Mouse (Mus musculus) monocyte, adult 2 months (primary cell): ENCODE data around the gene Stpg2.
"Not testable (repeated sequence)": the region's sequence is repeated elsewhere in the genome, so short reads cannot be mapped to it uniquely, and the experiment has no call there.

Source experiments
- DNase-seq, 2 experiments: peaks; one replicate each; pipeline ENCODE4 v3.0.0; 2022; ENCODE audit warnings: low spot score in 2 of 2, low read depth in 1 of 2

Stpg2 gene

DNA sequence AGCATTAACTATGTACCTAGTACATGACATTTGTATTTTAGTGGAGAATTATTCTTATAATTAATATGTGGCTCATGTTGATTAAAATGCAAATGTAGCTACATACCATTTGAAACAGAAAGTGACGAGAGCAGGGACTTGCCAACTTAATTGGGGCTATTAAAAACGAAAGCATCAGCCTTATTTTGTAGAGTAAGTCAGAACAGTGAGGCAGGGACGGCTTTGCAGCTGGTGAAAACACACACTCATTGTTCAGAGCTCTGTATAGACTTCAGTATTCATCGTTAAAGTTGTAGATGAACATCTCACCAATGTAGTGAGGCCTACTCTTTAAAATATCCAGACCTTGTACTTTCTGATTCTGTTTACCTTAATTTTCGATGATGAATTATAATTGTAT, 213.6 kb downstream of the Stpg2 start:
- no peak for DNase-seq

DNA sequence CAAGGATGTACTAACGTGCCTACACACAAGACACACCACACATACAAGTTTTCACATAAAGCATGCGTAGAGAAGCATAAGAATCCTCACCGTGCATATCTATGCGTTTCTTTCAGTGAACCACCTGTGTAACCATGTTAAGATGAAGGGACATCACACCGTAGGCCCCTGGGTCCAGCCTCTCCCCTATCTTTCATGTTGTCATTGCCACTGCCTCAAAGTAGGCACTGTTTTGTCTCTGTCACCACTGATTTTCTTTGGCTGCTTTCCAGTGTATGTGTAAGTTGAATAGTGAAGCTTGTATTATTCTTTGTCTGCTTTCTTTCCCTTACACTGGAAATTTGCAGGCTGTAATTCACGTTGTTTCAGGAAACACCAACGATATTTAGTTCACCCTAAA, 236.7 kb downstream of the Stpg2 start:
- DNase-seq, result no peak

DNA sequence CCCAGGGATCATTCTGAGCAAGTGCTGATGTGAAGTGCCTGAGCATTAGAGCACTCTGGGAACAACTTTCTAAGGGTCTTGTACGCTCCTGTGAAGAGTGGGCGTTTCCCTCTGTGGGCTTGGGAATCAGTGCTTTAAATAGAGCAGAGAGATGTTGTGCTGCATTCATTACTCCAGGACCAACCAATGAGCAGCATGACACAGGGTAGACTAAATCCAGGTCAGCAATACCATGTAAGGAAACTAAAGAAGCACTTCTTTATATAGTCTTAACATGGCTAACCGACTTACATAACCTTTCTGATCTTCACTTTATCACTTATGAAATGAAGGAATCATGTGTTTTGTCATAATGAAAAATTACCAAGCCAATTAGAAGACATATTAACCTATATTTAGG, 290.4 kb downstream of the Stpg2 start:
- no peak for DNase-seq

DNA sequence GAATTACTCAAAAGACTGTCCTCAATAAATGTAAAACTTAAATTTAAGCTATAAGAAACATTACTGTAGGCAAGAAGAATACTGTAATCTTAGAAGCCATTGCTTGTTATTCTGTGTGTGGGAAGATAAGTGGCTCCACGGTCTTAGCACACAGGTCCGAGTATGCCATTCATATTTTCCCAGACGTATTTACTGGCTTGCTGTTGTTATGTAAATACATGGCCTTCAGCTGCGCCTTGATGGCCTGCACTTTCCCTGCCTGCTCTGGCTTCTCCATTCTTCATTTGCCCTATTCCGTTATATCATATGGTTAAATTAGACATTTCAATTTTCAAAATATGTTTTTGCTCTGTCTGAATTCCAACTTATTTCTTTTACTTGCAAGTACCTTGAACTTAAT, 296.7 kb downstream of the Stpg2 start:
- no peak for DNase-seq

DNA sequence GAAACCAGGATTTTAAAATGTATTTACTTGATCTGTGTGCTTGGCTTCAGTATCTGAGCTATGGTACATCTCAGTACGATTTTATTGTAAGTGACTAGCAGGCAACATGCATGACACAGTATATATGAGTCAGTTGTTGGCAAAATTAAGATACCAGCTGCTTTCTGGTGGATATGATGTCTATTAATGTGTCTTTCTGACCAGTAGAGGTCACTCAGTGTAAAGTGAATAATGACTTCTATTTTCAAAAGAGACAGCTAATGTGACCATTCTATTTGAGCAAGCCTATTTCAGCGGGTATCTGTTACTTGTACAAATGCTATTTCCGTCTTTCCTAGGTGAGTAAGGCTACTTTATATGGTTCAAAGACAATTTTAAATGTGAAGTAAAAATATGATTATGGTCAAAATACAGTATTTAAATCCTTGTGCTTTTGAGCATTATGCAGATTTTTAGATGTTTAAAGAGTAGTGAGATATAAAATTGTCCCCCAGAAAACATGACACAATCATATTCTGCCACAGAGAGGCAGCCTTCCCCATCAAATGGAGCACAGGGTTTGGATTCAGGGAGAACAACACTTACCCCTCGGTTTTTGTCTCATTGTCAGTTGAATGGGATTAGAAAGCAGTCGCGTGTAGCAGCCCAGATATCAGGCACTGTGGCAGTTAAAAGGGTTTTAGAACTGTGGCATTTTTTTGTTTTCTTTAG, 303.9 kb downstream of the Stpg2 start:
- DNase-seq, result no peak

DNA sequence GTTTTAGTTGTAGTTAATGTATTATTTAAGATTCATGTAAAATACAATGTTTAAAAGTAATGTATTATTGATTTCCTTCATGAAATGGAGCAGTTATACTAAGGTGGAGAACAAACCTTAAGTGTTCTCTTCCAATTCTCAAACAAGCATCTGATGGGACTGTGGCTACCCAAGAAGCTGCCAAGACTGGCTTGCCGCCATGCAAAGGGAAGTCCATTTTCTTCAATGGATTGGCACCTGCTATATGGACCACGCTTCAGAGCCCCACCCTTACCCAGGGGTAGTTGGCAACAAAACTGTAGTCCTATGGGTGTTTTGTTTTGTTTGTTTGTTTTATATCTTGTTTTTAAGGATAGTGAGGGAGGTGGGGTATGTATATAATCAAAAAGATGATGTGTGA, 373.0 kb downstream of the Stpg2 start:
- DNase-seq, result no peak

DNA sequence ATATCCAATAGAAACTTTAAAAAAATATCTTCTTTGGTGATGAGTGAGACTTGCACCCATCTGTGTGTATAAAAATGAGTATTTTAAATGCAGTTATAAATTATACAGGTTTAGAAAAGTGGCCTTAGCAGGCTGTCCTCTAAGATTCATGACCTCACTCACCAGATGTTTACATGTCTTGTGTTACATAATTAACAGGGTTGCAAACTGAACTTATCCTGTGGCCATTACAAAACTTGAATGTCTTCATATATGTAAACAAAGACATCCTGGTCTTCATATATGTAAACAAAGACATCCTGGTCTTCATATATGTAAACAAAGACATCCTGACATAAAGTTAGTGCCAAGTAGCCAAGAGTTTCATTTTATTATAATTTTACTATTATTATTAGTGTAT, 375.8 kb downstream of the Stpg2 start:
- DNase-seq, result no peak

DNA sequence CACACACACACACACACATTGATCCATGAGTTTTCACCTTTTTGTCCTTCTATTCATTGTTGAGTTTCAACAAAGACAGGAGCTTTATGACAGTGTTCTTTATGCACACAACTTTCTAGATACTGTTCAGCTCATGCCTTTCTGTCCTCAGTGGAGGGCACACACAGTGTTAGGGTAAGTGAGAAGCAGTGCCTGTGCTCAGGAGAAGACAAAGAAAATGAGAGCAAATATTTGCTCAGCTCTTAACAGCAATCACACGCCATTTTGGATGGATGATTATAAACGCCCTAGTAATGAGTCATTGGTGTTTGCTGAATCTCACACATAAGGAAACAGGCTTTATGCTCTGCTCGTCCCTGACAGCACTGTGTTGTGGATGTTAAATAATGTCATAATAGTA, 394.0 kb downstream of the Stpg2 start:
- no peak for DNase-seq

DNA sequence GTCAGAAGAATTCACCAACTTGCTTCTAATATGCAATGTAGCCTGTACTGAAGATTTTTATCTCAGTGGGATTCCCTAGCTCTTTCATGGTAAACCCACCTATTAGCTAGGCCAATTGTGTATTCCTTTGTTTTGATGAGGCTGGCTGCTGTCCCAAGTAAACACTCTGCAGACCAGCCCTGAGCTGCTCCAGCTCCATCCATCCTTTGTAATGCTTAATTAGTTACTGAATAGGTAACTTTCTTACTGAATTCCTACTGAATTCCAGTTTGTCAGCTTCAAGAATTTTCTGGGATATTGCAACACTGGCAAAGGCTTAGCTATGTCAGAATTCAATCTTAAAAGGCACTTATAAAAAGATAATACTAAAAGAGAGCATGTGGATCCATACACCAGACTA, 402.8 kb downstream of the Stpg2 start:
- not testable (repeated sequence) for DNase-seq

DNA sequence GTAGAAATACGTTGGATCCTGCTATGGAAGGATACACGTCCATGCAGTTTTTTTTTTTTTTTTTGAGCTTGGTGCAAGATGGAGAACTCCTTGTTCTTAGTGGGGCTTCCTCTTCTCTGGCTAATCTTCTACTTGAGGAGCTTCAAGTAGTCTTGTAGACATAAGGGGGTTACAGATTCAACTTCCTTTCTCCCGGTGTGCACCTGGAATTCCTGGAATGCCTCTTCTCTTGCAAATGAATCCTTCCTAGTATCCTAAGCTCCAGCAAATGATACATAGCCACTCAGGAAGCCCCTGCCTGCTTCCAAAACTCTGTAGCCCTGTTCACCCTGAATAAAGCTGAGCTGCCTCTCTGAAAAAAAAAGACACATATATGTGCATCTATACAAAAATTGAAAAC, 409.1 kb downstream of the Stpg2 start:
- no peak for DNase-seq

DNA sequence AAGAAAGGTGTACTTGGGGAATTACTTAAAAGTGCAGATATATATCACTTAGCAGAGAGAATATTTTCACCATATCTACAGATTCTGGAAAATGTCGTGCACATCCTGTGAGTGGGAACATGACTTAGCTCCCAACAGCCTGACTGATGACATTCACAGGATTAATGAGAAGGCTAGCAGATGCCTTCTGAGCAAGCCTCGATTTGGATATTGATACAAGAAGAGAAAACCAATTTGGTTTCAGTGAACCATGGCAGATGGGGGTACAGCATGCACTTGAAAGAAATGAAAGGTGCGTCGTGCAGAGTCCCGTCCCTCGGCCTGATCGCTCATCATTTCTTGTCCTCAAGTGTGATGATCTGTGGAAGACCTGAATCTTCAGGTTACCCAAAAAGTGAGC, 410.3 kb downstream of the Stpg2 start:
- no peak for DNase-seq

DNA sequence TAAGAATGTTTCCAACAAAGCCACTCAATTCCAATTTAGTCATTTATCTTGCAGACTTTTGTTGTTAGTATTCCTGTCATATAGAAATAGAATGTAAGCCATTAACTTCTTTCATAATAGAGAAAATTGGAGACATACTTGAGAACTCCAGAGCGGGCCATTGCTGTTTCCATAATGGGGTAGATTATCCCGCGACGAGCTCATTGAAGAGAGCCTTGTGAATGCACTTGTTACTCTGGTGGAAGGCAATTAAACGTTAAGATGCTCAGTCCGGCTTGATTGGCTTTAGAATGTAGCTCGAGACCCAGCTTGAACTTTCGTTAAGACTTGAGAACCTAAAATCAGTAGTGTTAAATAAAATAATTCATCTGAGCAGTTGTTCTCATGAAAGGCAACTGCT, 432.4 kb downstream of the Stpg2 start:
- DNase-seq, result no peak

DNA sequence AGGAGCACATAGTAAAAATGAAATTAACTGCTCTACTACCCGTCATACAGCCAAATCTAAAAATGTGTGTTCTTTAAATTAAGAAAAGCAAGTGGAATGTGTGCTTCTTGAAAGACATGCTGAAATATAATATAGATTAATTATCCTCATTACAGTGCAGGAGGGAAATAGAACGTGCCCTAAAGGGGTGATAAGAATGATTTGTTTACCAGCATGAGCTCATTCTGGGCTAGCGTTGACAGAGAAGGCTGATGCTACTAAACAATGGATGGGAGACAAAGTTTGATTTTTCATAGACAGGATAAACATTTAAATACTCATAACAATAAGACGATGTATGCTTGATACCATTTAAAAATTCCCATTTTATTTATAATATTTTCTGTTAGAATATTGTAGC, 446.0 kb downstream of the Stpg2 start:
- DNase-seq, result no peak

DNA sequence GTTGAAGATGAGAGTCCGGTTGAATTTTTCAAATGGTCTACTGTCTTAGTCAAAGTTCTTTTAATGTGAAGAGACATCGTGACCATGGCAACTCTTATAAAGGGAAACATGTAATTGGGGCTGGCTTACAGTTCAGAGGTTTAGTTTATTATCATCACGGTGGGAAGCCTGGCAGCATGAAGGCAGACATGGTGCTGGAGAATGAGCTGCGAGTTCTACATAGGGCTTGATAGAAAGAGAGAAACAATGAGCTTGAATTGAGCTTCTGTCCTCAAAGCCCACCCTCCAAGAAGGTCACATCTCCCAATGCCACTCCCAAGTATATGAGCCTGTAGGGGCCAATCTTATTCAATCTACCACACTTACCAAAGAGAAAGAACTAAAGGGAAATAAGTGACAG, 453.9 kb downstream of the Stpg2 start:
- no peak for DNase-seq

DNA sequence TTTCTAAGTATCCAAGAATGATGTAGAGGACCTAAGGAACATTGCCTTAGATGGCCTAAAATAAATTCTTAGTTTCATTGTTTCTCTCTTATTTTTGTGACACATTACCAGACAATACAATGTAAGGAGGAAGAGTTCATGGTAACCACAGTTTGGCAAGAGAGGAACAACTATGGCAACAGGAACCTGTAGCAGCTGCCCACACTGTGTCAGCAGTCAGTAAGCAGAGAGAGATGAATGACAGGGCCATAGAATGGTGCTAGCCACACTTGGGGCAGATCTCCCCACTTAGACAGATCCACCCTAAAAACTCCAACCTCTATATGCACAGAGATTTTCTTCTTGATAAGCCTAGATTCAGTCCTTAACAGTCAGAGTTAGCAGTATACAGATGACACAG, 456.7 kb downstream of the Stpg2 start:
- no peak for DNase-seq

DNA sequence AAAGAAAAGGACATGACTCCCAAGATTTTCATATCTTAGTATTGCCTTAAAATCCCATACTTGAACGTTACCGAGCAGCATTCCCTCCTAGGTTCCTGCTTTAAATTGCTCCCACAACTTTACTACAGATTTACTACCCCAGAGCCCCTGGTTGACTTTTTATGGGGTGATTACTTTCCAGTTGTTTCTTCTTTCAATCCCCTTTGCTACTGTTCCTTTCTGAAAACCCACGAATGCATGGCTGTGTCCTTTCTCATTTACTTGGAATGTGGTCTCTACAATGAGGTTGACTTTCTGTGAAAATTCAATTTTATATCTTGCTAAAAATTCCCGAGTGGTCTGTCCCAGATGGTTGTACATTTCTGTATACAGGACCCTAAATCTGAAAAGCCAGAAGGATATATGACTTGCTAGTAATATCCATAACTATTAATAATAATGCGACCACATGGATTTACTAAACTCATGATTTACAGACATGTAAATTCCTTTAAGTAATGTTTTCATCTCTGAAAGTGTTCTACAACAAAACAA, 458.3 kb downstream of the Stpg2 start:
- no peak for DNase-seq

DNA sequence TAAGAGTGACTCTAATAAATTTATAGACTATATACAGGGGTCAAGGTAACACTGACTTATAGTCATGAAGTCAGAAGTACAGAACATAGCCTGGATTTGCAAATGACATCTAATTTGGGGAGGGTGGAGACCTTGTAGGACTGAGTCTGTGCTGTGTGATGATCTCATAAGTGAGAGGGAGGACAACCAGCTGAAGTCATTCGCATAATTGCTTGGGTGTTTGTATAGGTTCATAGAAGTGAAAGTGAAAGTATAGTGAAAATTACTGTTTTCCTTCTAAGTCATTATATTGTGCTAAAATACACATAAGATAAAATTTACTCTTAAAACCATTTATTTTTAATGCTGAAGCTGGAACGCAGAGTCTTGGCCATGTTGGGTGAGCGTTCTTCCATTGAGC, 459.6 kb downstream of the Stpg2 start:
- no peak for DNase-seq

DNA sequence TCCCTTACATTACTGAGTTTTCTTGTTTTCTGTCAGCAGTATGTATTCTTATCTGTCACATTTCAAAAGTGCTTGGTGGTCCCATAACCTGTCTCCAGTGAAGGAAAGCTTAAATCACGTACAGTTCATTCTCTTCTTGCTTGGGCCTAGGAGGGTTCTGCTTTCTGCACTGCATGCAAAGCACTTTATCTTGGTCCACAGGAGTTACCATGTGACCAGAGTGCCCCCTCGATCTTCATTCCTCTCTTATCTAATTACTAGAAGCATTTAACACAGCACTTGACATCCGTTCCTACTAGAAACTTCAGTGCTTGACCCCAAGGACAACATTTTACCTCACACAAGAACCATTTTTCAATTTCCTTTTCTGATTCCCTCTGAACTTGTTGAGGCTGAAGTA, 470.7 kb downstream of the Stpg2 start:
- no peak for DNase-seq

DNA sequence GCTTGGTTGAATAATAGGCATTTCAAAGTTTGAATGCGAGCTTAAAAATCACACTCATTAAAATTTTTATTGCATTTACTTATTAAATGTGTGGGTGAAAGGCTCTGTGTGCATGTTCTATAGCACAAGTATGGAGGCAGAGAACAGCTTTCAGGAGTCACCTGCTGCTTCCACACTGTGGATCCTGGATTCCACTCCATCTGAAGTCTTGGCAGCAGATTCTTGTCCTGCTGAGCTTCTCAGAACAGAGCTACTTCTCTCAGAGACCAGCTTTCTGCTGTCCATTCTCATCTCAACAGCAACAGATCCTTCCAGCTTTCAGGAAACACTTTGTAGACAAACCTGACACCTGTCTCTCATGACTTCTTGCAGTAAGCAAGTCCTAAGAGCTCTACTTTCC, 471.2 kb downstream of the Stpg2 start:
- DNase-seq, result no peak

DNA sequence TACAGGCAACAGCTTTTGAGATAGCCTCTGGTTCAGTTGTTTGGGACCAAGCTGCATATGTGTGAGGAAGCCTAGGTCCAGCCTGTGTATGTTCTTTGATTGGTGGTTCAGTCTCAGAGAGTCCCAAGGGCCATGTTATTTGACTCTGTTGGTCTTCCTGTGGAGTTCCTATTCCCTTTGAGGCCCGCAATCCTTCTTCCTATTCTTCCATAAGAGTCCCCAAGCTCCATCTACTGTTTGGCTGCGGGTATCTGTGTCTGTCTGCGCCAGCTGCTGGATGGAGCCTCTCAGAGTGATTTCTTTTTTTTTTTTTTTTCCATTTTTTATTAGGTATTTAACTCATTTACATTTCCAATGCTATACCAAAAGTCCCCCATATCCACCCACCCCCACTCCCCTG, 498.7 kb downstream of the Stpg2 start:
- DNase-seq, result not testable (repeated sequence)

DNA sequence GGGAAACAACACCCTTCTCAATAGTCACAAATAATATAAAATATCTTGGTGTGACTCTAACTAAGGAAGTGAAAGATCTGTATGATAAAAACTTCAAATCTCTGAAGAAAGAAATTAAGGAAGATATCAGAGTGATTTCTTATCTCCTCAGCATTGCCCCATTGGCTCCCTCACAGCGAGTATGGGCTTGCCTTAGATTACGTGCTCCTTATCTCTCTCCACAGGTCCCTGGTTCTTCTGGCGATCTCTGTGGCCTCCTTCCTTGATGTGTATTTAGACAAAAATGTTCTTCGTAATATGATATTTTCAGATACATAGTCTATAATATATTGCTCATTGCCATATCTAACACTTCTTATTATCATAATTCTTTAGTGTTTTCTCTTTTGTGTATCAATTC, 501.9 kb downstream of the Stpg2 start:
- not testable (repeated sequence) for DNase-seq

DNA sequence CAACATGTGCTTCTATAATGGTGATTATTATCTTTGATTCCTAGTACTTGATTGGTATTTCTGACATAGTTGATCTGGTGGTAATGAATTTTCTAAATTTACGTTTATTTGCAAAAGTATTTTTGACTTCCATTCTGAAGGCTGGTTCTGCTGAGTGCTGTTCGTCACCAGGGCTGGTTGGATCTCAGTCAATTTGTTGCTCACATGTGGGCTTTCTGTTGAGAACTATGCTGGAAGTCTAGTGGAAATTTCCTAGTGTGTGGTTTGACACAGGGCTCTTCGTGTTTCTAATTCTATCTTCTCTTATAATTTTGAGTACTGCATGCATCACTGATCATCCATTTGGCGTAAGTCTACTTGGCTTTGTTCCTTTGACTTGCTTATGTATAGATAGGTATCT, 504.3 kb downstream of the Stpg2 start:
- DNase-seq, result no peak

DNA sequence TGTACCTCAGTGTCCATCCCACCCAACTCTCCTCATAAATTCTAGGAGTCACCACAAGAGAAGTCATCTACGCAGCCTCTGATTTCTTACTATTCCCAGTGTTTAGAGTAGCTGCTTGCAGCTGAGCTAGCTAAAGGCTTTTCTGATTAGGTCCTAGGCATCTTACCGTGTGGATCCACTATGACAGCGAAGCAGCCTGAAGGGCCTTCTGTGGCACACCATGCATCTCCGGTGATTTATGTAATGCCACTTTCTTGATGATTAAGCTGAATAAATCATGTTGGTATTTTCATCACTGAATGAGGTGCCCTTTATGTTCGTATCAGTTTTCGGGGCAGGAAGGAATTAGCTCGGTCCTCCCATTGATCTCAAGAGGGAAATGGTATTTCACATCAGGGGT, 523.3 kb downstream of the Stpg2 start:
- no peak for DNase-seq
